Mouse (Mus musculus): Measurements from ENCODE around the gene Babam2. TPM values are rescaled to one million over a fixed set of nuclear protein-coding genes. Genes with fewer than 3 reads are reported as not detected.
A peak's percentile ranks its signal among the peaks of the same experiment; 100 is the strongest.
"Not testable (repeated sequence)": the region's sequence is repeated elsewhere in the genome, so short reads cannot be mapped to it uniquely, and the experiment has no call there.

Gene Babam2
- total RNA-seq, 2 experiments from 2014 or later = 22.8 to 23.8 TPM

DNA sequence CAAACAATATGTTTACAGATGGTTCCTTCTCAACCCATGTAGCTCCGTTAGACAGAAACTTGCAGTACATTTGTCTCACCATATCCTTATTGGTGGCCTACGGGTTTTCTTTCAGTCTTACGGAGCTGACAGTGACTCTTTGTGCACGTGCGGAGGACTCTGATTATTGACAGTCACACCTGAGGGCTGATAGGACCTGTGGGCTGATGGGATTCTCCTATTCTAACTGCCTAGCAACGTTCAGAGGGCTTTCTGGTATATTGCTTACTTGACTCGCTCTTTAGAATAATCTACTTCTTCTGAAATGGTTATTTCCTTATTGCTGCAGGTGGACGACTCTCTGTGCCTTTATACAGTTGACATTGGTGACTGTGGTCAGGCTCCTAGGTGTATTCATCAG is 243.4 kb downstream of the Babam2 start:
- no peak for DNase-seq

DNA sequence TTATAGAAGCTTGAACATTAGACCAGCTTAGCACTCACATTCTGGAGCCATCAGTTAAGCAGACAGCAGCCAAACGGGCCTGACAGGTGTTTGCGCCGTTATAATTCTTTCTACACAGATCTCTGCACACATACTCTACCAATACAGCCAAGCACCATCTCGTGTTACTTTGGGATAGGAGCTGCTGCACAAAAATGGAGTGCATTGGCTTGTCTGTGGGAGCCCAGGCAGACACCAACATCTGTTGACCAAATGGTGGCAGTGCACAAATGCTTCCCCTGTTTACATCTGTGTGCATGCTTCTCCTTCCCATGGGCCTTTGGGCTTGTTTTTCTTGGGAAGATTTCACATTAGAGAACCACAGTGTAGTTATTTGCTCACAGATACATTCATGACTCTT is 249.7 kb downstream of the Babam2 start:
- DNase-seq = peak; percentile 46

- DNase-seq = peak; percentile 18
Observed at GRCm38 (mm10) chr5:31949389-31949788, 251.9 kb downstream of the Babam2 start.

- no peak for DNase-seq
Observed at GRCm38 (mm10) chr5:31950532-31950931, 253.0 kb downstream of the Babam2 start.

- no peak for DNase-seq
Observed at GRCm38 (mm10) chr5:31955184-31955583, 257.7 kb downstream of the Babam2 start.

DNA sequence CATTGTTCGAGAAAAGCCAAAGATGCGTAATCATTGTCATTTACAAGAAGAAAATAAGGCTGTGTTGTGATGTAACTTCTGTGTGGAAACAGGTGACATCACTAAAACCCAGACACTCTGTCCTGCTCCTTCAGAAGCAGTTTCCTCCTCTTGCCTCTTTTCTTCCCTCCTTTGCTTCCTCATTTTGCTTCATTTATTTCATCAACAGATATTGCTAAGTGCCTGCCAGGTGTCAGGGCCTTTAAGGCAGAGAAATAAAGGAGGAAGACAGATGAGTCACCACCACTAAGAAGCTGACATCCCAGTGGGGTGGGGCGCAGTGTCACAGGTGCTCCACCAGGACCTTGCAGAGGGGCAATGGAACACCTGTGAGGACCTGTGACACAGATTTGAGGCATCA is 258.9 kb downstream of the Babam2 start:
- no peak for DNase-seq

DNA sequence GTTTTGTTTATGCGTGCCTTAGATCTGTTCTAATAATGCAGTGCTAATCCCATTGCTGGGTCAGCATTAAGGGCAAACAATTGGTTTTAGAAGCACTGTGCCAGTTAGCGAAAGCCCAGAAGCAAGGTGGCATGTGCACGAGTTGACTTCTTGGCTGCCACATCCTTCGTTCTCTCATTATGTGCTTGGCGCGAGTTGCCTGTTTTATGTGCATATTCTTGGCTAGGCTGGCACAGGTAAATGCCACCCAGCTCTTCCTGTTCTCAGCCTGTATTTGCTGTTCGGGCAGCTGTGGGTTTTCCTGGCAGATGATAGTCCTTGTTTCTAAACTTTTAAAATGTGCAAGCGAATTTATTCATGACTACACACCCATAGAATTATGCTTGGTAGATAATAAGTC is 262.4 kb downstream of the Babam2 start:
- DNase-seq = no peak

DNA sequence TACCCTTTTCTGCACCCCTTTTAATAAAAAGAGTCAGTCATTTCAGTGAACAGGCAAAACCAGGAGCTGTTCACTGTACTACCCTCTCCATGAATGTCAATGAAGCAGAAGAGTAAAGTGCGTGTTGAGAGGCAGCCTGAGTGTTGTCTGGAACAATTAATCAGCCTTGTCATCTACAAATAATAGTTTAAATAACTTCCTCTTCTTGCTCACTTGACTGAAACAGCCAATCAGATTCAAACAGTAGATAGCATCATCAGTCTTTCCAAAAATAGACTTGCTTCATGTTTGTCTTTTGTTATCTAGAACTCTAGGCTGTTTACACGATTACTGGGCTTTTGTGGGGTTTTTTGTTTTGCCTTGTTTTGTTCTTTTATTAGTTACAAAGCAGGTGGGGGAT is 263.9 kb downstream of the Babam2 start:
- no peak for DNase-seq

DNA sequence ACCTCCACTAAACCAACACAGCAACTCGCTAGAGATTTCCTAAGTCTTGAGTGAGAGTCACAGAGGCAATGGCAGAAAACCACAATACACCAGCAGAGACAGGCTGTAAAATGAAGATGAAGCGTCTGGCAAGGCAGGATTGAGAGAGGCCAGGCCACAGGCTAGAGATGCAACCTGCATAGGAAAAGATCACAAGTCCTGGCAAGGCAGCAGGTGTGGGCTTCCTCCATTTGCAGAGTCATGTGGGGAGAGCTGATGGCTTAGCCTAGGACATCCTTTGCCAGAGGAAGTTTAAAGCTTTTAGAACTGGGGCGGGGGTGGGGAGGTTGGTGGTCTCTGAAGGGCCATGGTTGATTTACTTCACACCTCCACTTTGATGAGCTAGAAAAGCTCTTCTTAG is 264.9 kb downstream of the Babam2 start:
- DNase-seq = no peak

- no peak for DNase-seq
Observed at GRCm38 (mm10) chr5:31963352-31963751, 265.9 kb downstream of the Babam2 start.

- peak; percentile 14 for DNase-seq
Observed at GRCm38 (mm10) chr5:31963851-31964250, 266.4 kb downstream of the Babam2 start.

GRCm38 (mm10) chr5:31966741-31967140 is 269.3 kb downstream of the Babam2 start:
- peak; percentile 23 for DNase-seq

DNA sequence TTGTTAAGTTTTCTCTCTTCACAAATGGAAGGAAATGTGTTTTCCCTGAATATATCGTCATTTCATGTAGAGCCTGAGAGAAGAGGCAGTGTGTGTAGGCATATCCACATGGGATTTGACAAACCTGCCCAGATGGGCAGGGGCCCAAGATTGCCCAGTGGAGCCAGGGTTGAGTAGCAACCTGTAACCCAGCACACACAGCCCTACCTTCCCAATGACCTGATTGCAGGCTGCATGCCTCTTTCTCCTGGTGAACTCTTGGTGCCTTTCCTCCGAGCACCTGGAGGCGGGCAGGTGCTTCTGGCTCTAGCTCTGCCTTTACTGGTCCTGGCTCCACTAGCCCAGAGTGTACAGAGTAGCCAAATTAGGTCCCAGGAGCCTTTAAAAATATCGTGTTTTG is 270.0 kb downstream of the Babam2 start:
- no peak for DNase-seq

DNA sequence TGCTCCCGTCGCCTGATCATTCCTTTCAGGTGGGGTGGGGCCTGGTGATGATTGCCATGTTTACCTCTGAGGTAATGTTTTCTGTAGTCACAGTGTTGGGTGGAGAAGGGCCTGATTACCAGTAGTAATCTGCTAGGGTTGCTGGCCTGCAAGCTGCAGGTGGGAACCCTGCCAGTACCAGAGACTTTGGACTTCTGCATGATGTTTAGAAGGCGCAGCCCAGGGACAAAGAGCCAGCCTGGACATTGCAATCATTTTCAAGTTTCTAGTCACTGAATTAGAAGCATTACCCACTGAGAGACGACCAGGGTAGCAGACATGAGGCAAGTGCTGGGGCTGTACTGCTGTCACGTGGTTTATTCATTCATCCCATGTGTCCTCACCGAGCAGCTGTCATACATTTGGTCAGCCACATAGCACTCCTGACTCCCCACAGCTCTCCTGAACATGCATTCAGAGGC is 270.6 kb downstream of the Babam2 start:
- peak; percentile 30 for DNase-seq

DNA sequence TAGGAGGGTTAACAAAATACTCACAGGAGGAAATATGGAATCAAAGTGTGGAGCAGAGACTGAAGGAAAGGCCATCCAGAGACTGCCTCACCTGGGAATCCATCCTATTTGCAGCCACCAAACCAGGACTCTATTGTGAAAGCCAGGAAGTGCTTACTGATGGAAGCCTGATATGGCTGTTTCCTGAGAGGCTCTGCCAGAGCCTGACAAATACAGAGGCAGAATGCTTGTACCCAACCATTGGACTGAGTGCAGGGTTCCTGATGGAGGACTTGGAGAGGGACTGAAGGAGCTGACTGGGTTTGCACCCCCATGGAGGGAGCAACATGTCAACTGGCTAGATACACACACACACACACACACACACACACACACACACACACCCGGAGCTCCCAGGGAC is 274.9 kb downstream of the Babam2 start:
- not testable (repeated sequence) for DNase-seq

DNA sequence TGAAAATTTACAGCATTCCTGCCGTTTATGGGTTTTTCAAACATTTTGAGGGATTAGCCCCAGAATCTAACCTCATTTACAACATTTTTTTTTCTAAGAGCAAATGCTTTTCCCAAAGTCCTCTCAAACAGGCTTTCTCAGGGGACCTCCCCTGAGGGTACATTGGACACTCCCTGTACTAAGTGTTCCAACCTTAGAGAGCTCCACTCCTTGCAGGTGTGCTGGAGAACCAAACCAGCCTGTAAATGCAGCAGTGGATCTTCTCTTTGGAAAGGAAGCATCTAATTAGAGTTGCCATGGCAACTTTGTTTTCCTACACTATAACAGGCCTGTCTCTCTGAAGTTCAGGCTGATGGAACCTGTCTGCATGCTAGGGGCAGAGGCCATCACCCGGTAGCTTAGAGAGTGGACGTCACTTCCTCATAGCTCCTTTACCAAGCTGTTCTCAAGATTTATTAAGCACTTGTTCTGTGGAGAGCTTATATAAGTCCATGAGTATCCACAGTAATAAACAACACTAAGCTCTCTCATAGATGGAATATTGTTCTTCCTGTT is 277.2 kb downstream of the Babam2 start:
- DNase-seq = no peak

GRCm38 (mm10) chr5:31982061-31982460 is 284.6 kb downstream of the Babam2 start:
- no peak for DNase-seq

- DNase-seq = no peak
Observed at GRCm38 (mm10) chr5:31983161-31983560, 285.7 kb downstream of the Babam2 start.

GRCm38 (mm10) chr5:31983817-31984368 is 286.4 kb downstream of the Babam2 start:
- DNase-seq = no peak

DNA sequence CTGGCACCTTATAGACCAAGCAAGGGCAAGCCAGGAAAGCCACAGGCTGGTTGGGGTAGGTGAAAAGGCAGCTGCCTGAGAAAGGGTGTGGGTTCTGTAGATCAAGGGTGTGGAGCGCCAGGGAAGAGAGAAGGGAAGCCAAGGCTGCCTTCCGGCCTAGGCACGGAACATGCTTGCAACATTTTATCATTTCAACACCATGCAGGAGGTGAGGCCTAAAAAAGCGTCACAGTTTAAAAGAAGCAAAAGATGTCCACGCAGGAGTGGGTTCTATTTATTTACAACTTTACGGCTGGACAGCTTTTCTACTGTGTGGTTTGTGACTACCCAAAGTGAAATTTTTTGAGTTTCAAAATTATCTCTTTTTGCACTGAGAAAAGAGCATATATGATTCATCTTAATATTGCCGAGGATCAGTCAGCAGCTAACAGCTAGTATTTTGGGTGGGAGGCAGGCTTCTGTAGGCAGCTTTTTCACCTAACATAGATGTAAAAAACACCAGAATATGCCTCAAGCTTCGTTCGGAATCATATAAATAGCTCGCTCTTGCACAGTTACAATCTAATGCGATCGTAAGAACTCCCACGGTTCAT is 287.0 kb downstream of the Babam2 start:
- DNase-seq = peak; percentile 41

GRCm38 (mm10) chr5:31985021-31985420 is 287.5 kb downstream of the Babam2 start:
- no peak for DNase-seq

- DNase-seq = no peak
Observed at GRCm38 (mm10) chr5:31987541-31988307, 290.2 kb downstream of the Babam2 start.
